Mouse (Mus musculus): Measurements from ENCODE around the gene Pde4b.

GRCm38 (mm10) chr4:102585541-102585940 lies 498.2 kb downstream of the Pde4b start:
- TF ChIP-seq MAX (IDR thresholded peaks at IDR 0.05; ENCODE audit: low read depth) (no peak), TCF12 (IDR thresholded peaks at IDR 0.05; ENCODE audit: insufficient read depth, poor library complexity, severe bottlenecking) (no peak), POLR2A (IDR thresholded peaks at IDR 0.05; ENCODE audit: insufficient read length, low read depth) (no peak), USF1 (IDR thresholded peaks at IDR 0.05; ENCODE audit: low read depth) (no peak), MYOG (IDR thresholded peaks at IDR 0.05; ENCODE audit: control insufficient read depth in 1 of 3, insufficient read depth in 1 of 3, insufficient read length in 2 of 3, low read depth in 2 of 3) (no peak)

All from myocyte (in vitro differentiated cells).